Mouse (Mus musculus): ENCODE measurements at regions not wholly inside any gene's neighbourhood (a gene's known extent, or its start where the extent isn't known, plus 50 kb on each side); places are given as distances from the start of the nearest gene placed in this dataset.

DNA sequence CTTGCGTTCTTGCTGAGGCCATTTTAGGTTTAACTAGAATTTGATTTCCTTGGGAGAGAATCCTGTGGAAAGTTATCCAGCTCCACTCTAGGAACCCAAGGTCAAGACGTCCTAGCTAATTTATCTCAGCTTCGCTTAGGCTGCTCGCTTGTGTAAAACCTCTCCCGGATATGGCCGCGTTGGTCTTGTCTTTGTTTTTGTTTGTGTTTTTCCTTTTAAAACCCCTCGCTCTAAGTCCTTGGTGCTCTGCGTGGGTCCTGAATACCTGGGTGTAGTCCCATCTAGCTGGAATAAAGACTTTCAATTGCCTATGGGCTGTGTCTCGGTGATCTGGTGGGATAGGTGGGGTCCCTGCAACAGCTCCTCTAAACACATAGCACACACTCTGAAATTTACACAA lies 144.2 kb downstream of the Ndfip2 start:
- no peak overlapping the region for H3K4me3 ChIP-seq (replicated peaks)
- H3K9me3 ChIP-seq (ENCODE audit: control insufficient read depth, low read length) = peaks cover 2% of the 10 kb centered on the region; the same call in 1 of the 2 replicates
- TF ChIP-seq TAL1 (IDR thresholded peaks at IDR 0.05; ENCODE audit: low read length) = no peak
- TF ChIP-seq GATA1 (IDR thresholded peaks at IDR 0.05; ENCODE audit: low read length) = no peak
- H3K4me1 ChIP-seq (ENCODE audit: control insufficient read depth) = no peaks in the 10 kb centered on the region
- no peaks in the 10 kb centered on the region for H3K27me3 ChIP-seq (ENCODE audit: control insufficient read depth)
- H3K36me3 ChIP-seq (ENCODE audit: control insufficient read depth) = no peaks in the 10 kb centered on the region

DNA sequence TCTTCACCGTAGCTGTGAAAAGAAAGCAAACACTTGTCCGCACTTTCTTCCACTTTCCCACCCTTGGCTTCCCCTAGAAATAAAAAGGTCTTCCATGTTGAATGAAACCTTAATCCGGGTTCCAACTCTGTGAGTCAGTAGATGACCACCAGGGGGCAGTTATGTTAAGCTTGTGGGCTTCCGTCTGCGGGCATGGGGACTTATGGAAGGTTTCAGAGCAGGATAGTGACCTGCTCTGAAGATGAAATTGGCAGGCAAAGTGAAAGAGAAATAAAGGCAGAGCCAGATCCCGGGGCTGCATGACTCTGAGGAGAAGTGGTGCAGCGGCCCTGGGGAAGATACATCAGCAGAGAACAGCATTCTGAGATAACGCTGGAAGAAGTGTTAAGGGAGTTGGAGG lies 139.1 kb downstream of the Ndfip2 start:
- Histone ChIP-seq H3K4me1 (ENCODE audit: control insufficient read depth) (no peaks in the 10 kb centered on the region), H3K4me3 (replicated peaks) (no peak overlapping the region)

DNA sequence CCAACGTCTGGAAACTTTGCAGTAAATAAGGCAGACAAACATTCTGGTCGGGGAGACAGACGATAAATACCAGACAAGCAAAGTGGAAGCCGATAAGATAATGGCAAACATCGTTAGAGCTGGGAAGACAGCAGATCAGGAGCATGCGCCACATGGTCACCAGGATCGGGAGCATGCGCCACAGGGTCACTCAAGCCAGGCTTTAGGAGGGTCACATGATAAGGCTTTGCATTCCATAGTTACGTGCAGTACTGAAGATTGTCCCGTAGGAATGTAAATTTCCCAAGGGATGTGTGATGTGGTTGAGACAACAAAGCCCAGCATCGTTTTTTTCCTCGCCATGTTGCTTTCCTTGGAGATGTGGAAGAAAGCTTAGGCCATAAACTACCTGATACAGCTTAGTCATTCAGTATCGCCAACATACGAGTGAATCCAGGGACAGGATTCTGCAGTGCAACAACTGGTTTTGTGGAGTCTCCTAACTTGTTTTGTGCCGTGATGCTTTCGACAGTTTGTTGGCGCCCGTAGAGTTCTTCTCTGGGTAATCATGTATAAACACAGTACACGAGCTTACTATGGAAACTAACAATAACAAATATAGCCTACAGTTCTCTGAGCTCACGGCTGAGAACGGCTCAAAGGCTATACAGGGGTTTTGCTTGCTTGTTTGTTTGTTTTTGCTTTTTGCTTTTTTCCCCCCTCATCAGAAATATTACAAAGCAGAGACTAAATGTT lies 133.9 kb downstream of the Ndfip2 start:
- TF ChIP-seq TAL1 (IDR thresholded peaks at IDR 0.05; ENCODE audit: low read length) = no peak
- TF ChIP-seq GATA1 (IDR thresholded peaks at IDR 0.05; ENCODE audit: low read length) = no peak
- no peaks in the 10 kb centered on the region for H3K27me3 ChIP-seq (ENCODE audit: control insufficient read depth)
- no peaks in the 10 kb centered on the region for H3K9me3 ChIP-seq (ENCODE audit: control insufficient read depth, low read length)
- no peaks in the 10 kb centered on the region for H3K36me3 ChIP-seq (ENCODE audit: control insufficient read depth)
- no peak overlapping the region for H3K4me3 ChIP-seq (replicated peaks)
- no peaks in the 10 kb centered on the region for H3K4me1 ChIP-seq (ENCODE audit: control insufficient read depth)

More for the DNA sequence above, 139.1 kb downstream of the Ndfip2 start:
- no peak for TF ChIP-seq TAL1 (IDR thresholded peaks at IDR 0.05; ENCODE audit: low read length)
- TF ChIP-seq GATA1 (IDR thresholded peaks at IDR 0.05; ENCODE audit: low read length) = no peak
- no peaks in the 10 kb centered on the region for H3K27me3 ChIP-seq (ENCODE audit: control insufficient read depth)
- peaks cover 2% of the 10 kb centered on the region; the same call in 1 of the 2 replicates for H3K9me3 ChIP-seq (ENCODE audit: control insufficient read depth, low read length)
- H3K36me3 ChIP-seq (ENCODE audit: control insufficient read depth) = no peaks in the 10 kb centered on the region

DNA sequence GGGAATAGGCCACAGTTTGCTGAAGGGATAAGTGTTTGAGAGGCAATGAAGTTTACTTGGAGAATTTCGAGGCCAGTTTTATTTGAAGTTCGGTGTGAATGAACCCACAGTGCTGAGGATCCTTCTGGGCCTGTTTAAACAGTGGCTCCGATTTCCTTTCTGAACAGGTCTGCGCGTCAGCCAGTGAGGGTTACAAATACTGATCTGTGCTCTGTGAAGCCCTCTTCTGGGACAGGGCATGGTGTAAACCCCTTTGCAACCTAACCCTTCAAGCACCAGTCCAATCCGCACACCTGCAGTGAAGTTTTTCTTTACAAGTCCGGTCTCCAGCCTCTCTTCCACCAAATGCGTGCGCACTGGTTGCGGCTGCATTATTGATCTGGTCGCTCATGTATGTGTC lies 133.1 kb downstream of the Ndfip2 start:
- Histone ChIP-seq H3K4me1 (ENCODE audit: control insufficient read depth) (no peaks in the 10 kb centered on the region), H3K9me3 (ENCODE audit: control insufficient read depth, low read length) (no peaks in the 10 kb centered on the region), H3K36me3 (ENCODE audit: control insufficient read depth) (no peaks in the 10 kb centered on the region), H3K4me3 (replicated peaks) (no peak overlapping the region), H3K27me3 (ENCODE audit: control insufficient read depth) (no peaks in the 10 kb centered on the region)
- TF ChIP-seq GATA1 (IDR thresholded peaks at IDR 0.05; ENCODE audit: low read length) (no peak), TAL1 (IDR thresholded peaks at IDR 0.05; ENCODE audit: low read length) (no peak)

DNA sequence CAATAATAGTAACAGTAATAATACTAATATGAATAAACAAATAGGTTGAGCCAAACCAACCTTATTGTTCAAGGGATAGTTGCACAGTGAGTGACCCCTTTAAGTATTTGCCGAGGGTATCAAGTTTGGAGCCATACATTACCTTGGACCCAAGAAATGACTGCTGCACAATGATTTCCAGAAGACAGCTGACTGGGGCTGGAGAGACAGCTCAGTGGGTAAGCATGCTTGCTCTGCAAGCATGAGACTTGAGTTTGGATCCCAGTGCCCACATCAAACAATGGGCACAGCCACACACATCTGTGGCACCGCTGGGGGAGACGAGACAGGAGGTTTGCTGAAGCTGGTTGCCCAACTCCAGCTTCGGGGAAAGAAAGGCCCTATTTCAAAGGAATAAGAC lies 126.7 kb downstream of the Ndfip2 start:
- H3K4me1 ChIP-seq (ENCODE audit: control insufficient read depth) = no peaks in the 10 kb centered on the region
- no peaks in the 10 kb centered on the region for H3K9me3 ChIP-seq (ENCODE audit: control insufficient read depth, low read length)
- no peaks in the 10 kb centered on the region for H3K27me3 ChIP-seq (ENCODE audit: control insufficient read depth)
- no peaks in the 10 kb centered on the region for H3K36me3 ChIP-seq (ENCODE audit: control insufficient read depth)
- TF ChIP-seq TAL1 (IDR thresholded peaks at IDR 0.05; ENCODE audit: low read length) = no peak
- no peak for TF ChIP-seq GATA1 (IDR thresholded peaks at IDR 0.05; ENCODE audit: low read length)
- no peak overlapping the region for H3K4me3 ChIP-seq (replicated peaks)

DNA sequence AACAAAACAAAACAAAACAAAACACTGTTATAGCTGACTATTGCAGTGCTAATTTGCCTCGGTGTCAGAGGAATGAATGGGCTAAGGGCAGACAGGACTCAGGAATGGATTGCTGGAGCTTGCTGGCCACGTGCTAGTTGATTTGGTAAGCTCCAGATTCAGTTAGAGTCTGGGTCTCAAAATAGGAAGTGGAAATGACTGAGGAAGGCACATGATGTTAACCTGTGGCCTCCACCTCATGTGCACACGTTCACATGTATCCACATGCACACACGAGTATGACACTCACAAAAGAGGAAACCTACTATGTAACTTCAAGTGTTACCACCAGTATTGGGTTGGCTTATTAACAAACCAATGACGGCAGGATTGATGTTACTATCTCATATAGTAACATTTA lies 125.0 kb downstream of the Ndfip2 start:
- no peaks in the 10 kb centered on the region for H3K27me3 ChIP-seq (ENCODE audit: control insufficient read depth)

DNA sequence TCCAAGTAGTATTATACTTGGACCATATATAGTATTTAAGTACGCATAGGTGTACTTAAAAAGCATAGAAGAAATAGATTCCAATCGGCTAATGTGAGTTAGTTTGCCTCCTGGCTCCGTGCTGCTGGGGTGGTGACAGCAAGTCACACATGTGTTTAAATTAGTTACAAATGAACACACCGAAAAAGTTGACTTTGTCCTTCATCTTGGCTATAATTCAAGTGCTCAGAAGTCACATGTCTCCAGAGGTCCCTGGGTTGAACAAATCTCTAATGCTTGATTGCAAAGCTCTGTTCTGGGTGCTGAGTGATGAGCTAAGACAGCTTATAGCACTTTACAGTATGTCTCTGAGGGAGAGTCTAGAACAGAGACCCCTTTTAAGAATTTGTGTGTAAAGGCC lies 121.7 kb downstream of the Ndfip2 start:
- Histone ChIP-seq H3K4me1 (ENCODE audit: control insufficient read depth) (no peaks in the 10 kb centered on the region), H3K9me3 (ENCODE audit: control insufficient read depth, low read length) (no peaks in the 10 kb centered on the region), H3K4me3 (replicated peaks) (no peak overlapping the region), H3K27me3 (ENCODE audit: control insufficient read depth) (no peaks in the 10 kb centered on the region), H3K36me3 (ENCODE audit: control insufficient read depth) (no peaks in the 10 kb centered on the region)
- TF ChIP-seq TAL1 (IDR thresholded peaks at IDR 0.05; ENCODE audit: low read length) = no peak
- TF ChIP-seq GATA1 (IDR thresholded peaks at IDR 0.05; ENCODE audit: low read length) = no peak

More for the DNA sequence above, 125.0 kb downstream of the Ndfip2 start:
- H3K4me1 ChIP-seq (ENCODE audit: control insufficient read depth) = no peaks in the 10 kb centered on the region
- no peaks in the 10 kb centered on the region for H3K36me3 ChIP-seq (ENCODE audit: control insufficient read depth)
- no peaks in the 10 kb centered on the region for H3K9me3 ChIP-seq (ENCODE audit: control insufficient read depth, low read length)
- TF ChIP-seq TAL1 (IDR thresholded peaks at IDR 0.05; ENCODE audit: low read length) = no peak
- no peak for TF ChIP-seq GATA1 (IDR thresholded peaks at IDR 0.05; ENCODE audit: low read length)
- no peak overlapping the region for H3K4me3 ChIP-seq (replicated peaks)

DNA sequence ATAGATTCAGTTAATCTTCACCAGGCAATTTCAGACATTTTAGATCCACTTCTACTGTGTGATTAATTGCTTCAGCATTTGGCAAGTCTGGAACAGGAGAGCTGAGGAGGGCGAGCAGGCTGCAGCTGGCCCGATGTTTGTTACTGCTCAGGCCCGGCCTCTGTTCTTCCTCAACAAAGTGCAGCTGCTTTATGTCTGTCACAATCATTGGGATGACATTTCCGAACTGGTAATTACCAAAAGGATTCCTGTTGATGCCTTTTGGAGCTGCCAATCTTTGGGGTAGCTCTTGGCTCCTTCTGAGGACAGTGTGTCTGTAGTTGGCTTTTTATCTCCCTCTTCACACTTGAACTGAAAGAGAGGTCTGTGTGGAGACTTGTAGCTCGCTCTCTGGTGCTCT lies 119.4 kb downstream of the Ndfip2 start:
- TF ChIP-seq TAL1 (IDR thresholded peaks at IDR 0.05; ENCODE audit: low read length) (no peak), GATA1 (IDR thresholded peaks at IDR 0.05; ENCODE audit: low read length) (no peak)
- Histone ChIP-seq H3K9me3 (ENCODE audit: control insufficient read depth, low read length) (no peaks in the 10 kb centered on the region), H3K36me3 (ENCODE audit: control insufficient read depth) (no peaks in the 10 kb centered on the region), H3K4me3 (replicated peaks) (no peak overlapping the region), H3K27me3 (ENCODE audit: control insufficient read depth) (no peaks in the 10 kb centered on the region), H3K4me1 (ENCODE audit: control insufficient read depth) (no peaks in the 10 kb centered on the region)

DNA sequence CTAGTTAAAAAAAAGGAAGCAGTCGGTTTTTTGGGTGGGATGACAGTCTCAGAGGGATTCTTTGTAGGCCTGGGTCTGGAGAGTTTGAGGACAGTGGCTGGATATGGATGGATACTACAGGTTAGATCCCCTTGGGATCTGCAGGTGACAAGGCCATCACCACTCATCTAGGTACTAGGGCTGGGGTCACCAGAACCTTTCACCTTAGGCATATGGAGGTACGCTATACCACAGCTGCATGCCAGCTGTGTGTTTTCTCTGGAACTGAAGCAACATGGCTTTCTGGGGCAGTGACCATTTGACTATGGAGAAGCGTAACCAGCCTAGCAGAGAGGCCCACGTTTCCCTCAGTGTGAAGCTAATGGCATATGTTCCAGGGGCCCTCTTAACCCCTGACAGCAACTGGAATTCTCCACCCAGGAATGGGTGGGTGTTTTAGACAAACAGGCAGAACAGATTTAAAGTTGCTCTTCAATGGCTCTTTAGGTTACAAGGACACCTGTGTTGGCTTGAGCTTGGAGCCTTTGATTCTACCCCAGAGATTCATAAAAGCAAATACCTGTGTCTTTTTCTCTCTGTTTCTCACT lies 118.8 kb downstream of the Ndfip2 start:
- Histone ChIP-seq H3K4me1 (ENCODE audit: control insufficient read depth) (no peaks in the 10 kb centered on the region), H3K9me3 (ENCODE audit: control insufficient read depth, low read length) (no peaks in the 10 kb centered on the region), H3K4me3 (replicated peaks) (no peak overlapping the region), H3K36me3 (ENCODE audit: control insufficient read depth) (no peaks in the 10 kb centered on the region), H3K27me3 (ENCODE audit: control insufficient read depth) (no peaks in the 10 kb centered on the region)
- TF ChIP-seq TAL1 (IDR thresholded peaks at IDR 0.05; ENCODE audit: low read length) (no peak), GATA1 (IDR thresholded peaks at IDR 0.05; ENCODE audit: low read length) (no peak)
